In the genomic region with DNA sequence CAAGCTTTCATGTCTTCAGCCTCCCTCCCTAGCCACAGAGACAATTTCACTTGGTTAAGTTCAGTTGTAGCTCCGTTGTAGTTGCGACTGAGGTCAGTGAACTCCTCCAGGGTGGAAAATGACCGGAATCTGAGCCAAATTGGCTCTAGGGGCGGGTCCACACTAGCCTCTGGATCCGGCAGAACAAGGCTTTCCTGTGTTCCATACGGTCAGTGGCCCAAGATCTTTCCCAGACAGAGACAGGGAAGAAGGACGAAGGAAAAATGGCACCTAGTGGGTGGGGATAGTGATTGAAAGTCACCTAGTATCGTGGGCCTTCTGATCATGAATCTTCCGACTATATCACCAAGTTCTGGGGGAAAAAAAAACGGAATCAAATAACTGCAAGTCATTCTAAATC, we compare ENCODE assay signal across 8 mouse cellular contexts. TPM values are rescaled to one million over a fixed set of nuclear protein-coding genes. Genes with fewer than 3 reads are reported as not detected.
DNase-seq lines count a peak whose midpoint lies in the region; ATAC-seq and TF ChIP-seq lines count a peak whose summit lies in the region.

No protein-coding gene starts in this region.

- no peak for ATAC-seq in lung, embryonic 15.5 days (ENCODE audit: borderline replicate concordance, extremely low read depth, low FRiP score, low TSS enrichment)

- no peaks in the 10 kb centered on the region for H3K9me3 ChIP-seq in lung, embryonic 15.5 days

- H3K4me2 ChIP-seq in lung, embryonic 15.5 days, result peak overlapping the region; percentile 96

- TF ChIP-seq CTCF in kidney, adult 2 months (conservative IDR thresholded peaks at IDR 0.05; ENCODE audit: insufficient read depth, insufficient read length, low read depth, low read length), result no peak

- peak overlapping the region; percentile 89 for H3K4me3 ChIP-seq in kidney, adult 2 months (ENCODE audit: insufficient read depth, low read depth, low read length)
- peak overlapping the region; percentile 84 for H3K4me3 ChIP-seq in lung, embryonic 15.5 days

- no peak overlapping the region for H3K27ac ChIP-seq in kidney, adult 2 months (ENCODE audit: insufficient read depth, low read depth, low read length)
- no peak overlapping the region for H3K27ac ChIP-seq in lung, embryonic 15.5 days

- peaks cover 10% of the 10 kb centered on the region; the same call in 1 of the 2 replicates for H3K4me1 ChIP-seq in kidney, adult 2 months (ENCODE audit: control insufficient read depth, insufficient read depth, low read length)
- peaks cover 38% of the 10 kb centered on the region for H3K4me1 ChIP-seq in lung, embryonic 15.5 days

- TF ChIP-seq POLR2A in kidney, adult 2 months (IDR thresholded peaks at IDR 0.05; ENCODE audit: low read depth, low read length), result no peak

- peak; percentile 53 for DNase-seq in cerebellum, adult 11-12 months
- no peak for DNase-seq in cerebellum, postnatal 4 days (ENCODE audit: low spot score in 2 of 2)
- DNase-seq in heart, adult 9 months (ENCODE audit: low spot score in 2 of 2), result peak; percentile 53 to 56
- peak; percentile 83 for DNase-seq in kidney, adult 2 months
- no peak for DNase-seq in T-cell, adult 2 months (ENCODE audit: low spot score)
- DNase-seq in MN1 (ENCODE audit: low spot score), result no peak
- DNase-seq in right cerebral cortex, postnatal 10 days (ENCODE audit: low spot score in 2 of 2), result no peak

- H3K27me3 ChIP-seq in kidney, adult 2 months (replicated peaks; ENCODE audit: control insufficient read depth, insufficient read depth, low read length), result no peaks in the 10 kb centered on the region
- H3K27me3 ChIP-seq in lung, embryonic 15.5 days, result no peaks in the 10 kb centered on the region

- WGBS in kidney, adult 2 months, result 15% methylated on average over 10 of the region's 10 CpGs
- 27% methylated on average over 10 of the region's 10 CpGs for WGBS in lung, embryonic 15.5 days

- H3K36me3 ChIP-seq in kidney, adult 2 months (ENCODE audit: control insufficient read depth, insufficient read depth, low read length), result no peaks in the 10 kb centered on the region
- no peaks in the 10 kb centered on the region for H3K36me3 ChIP-seq in lung, embryonic 15.5 days

- H3K9ac ChIP-seq in lung, embryonic 15.5 days, result no peak overlapping the region

RNA-seq across cellular contexts. Expression of a gene that starts 0.5 kb away (rescaled TPM):
- polyA plus RNA-seq in kidney, adult 2 months (2012; rRNA removed), result 28.8 and 30.1 TPM in 2 replicates
- polyA plus RNA-seq in lung, embryonic 15.5 days (2015; fragmentation: Nextera tagmentation; extraction: Ambion mirVana), result 24.1 and 25.0 TPM in 2 replicates

Comparison
In these comparisons a context has a peak if more than half of its experiments do, and no peak if none do; other contexts are left out.
1. DNase-seq: peak in cerebellum, adult 11-12 months (single experiment), heart, adult 9 months (2 of 2) and kidney, adult 2 months (single experiment); none in cerebellum, postnatal 4 days (0 of 2), T-cell, adult 2 months (single experiment), MN1 (single experiment) and right cerebral cortex, postnatal 10 days (0 of 2).